Mouse (Mus musculus): ENCODE data around the gene Tmem243. TPM values are rescaled to one million over a fixed set of nuclear protein-coding genes. Genes with fewer than 3 reads are reported as not detected.

The Tmem243 gene
- total RNA-seq, 1 experiment from 2014 or later, result 100 TPM

DNA sequence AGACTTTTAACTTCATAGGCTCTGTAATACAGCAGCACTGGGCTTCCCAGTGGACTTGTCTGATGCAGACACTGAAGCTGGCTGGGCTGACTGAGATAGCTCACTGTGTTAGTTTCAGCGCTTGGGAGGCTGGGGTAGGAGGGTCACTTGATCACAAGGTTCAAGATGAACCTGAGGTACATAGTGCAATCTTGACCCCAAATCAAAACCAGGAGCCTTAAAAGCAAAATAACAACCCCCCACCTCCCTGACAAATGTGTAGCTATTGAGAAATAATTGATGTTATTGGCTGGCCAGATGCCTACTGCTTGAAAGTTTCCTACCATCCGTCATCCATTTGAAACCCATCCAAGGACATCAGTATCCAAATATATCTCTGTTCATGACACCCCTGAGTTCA lies 2.2 kb downstream of the Tmem243 start:
- no peak for ATAC-seq (replicated peaks; ENCODE audit: insufficient number of reproducible peaks, low FRiP score, low TSS enrichment, poor library complexity, severe bottlenecking)

DNA sequence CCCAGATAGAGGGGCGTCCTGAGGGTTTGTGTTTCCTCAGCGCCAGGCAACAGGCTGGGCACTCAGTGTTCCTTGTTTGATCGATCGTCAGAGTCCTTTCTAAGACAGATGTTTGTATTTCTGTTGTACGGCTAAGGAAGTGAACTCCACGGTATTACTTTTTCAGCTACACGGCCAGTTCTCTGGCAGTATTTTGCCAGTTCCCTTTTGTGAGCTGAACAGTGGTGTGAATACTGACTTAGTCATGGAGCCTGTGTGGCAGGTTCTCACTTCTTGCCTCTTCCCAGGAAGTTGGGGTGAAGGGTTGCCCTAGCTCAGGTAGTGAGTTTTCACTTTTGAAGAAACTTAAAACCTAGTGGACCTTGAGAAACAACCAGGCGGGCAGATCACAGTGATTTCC lies 3.5 kb downstream of the Tmem243 start:
- no peak for ATAC-seq (replicated peaks; ENCODE audit: insufficient number of reproducible peaks, low FRiP score, low TSS enrichment, poor library complexity, severe bottlenecking)

- no peak for ATAC-seq (replicated peaks; ENCODE audit: insufficient number of reproducible peaks, low FRiP score, low TSS enrichment, poor library complexity, severe bottlenecking)
Observed at GRCm38 (mm10) chr5:9106806-9107205, 6.3 kb downstream of the Tmem243 start.

DNA sequence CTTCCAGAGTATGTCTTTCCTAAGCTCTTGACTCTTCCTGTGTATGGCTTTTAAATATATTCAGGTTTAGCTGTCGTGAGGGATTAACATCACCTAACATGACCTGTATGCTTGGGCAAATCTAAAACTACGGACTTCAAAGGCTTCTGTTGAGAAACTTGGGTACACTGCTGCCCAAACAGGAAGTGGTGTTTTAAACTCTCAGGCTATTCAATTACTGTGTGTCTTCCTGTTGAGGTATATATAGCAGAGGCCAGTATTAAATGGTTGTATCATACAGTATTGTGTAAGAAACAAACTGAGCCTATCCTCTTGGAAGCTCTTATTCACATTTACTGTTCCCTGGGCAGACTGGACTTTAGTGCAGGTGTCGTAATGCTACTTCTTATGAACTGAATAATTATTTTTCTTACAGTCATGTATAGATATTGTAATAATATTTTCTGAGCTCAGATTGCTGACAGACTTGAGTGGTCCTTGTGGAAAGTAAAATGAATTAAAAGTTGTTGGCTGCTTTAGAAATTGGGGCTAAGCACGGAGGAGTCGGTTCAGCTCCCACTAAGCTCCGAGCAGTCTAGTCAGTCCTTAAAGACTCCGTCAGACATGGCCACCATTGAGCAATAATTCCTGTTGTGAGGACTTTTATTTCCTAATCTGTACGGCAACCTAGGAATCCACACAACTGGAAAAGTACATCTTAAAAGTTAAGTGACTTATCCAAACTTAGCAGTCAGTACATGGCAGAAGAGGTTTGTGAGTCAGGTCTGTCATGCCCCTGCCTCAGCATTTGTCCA lies 7.0 kb downstream of the Tmem243 start:
- ATAC-seq (replicated peaks; ENCODE audit: insufficient number of reproducible peaks, low FRiP score, low TSS enrichment, poor library complexity, severe bottlenecking), result peak; percentile 37; the same call in 1 of the 2 replicates

GRCm38 (mm10) chr5:9108490-9108889 lies 8.0 kb downstream of the Tmem243 start:
- ATAC-seq (replicated peaks; ENCODE audit: insufficient number of reproducible peaks, low FRiP score, low TSS enrichment, poor library complexity, severe bottlenecking), result peak; percentile 25; the same call in 1 of the 2 replicates

- no peak for ATAC-seq (replicated peaks; ENCODE audit: insufficient number of reproducible peaks, low FRiP score, low TSS enrichment, poor library complexity, severe bottlenecking)
Observed at GRCm38 (mm10) chr5:9109582-9109981, 9.1 kb downstream of the Tmem243 start.

DNA sequence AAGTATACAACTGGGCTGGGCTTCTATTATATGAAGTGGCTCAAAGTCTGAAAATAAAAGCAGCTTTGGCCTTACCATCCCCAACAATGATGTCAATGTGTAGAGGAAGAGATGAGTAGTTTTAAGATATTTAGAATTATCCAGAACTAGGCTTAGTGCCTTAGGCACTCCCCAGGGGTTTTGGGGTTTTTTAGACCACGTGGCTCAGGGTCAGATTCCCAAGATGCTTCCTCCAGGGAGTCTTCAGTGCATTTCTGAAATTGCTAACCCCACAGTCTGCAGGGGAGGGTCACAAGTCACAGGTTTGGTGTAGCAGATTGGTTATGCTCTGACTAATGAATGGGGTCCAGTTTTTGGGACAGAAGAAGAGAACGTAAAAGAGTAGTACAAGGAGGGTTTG lies 10.8 kb downstream of the Tmem243 start:
- no peak for ATAC-seq (replicated peaks; ENCODE audit: insufficient number of reproducible peaks, low FRiP score, low TSS enrichment, poor library complexity, severe bottlenecking)

DNA sequence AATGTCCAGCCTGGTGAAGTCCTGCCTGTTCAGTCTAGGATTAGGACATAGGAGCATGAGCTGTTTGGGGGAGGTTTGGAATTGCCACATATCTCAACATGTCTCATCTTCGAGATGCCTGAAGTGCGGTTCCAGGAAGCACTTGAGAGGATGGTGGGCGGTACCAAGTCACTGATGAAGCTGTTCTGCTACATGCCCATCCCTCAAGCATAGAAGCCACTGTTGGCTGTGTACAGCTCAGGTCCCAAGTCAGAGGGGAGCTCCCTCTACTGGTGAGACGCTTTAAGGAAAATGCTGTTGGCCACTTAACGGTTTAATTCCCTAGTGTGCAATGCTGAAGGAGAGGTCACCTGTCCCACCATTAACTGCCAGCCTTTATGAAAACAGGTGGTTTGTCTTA lies 11.3 kb downstream of the Tmem243 start:
- ATAC-seq (replicated peaks; ENCODE audit: insufficient number of reproducible peaks, low FRiP score, low TSS enrichment, poor library complexity, severe bottlenecking), result peak; percentile 72

- no peak for ATAC-seq (replicated peaks; ENCODE audit: insufficient number of reproducible peaks, low FRiP score, low TSS enrichment, poor library complexity, severe bottlenecking)
Observed at GRCm38 (mm10) chr5:9114162-9114561, 13.7 kb downstream of the Tmem243 start.

DNA sequence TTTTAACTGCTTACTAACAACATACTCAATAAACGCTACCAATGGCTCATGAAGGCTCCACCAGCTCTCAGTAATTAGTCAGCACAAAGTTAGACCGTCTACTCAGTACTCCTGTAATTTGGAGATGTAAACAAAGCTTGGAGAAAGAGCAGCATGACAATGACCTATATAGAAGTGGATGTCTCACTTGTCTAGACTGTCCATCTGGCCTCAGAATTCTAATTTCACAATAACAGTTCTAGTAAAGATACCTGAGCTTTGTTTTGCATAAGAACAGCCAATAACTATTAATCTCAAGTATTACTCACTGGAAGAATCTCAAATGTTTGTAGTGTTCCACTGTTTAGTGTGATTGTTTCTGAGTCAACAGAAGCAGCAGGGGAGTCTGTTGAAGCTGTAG lies 23.7 kb downstream of the Tmem243 start:
- no peak for ATAC-seq (replicated peaks; ENCODE audit: insufficient number of reproducible peaks, low FRiP score, low TSS enrichment, poor library complexity, severe bottlenecking)

DNA sequence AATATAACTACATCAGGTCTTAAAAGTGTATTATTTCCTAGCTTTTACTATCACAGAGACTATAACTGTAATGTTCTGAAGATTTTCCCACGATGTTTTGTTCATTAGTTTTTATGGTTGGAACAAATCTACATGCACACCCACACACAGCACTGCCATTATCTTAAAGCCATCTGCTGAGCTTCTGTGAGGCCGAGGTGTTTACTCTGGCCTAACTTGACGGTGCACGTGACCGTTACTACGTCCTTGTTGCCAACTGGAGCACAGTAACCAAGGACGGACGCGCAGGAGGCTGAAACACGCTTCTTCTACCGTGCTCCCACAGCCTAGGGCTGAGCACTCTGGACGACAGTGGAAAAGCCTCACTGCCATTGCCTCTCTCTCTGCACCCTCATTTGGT lies 28.1 kb downstream of the Tmem243 start:
- no peak for ATAC-seq (replicated peaks; ENCODE audit: insufficient number of reproducible peaks, low FRiP score, low TSS enrichment, poor library complexity, severe bottlenecking)

DNA sequence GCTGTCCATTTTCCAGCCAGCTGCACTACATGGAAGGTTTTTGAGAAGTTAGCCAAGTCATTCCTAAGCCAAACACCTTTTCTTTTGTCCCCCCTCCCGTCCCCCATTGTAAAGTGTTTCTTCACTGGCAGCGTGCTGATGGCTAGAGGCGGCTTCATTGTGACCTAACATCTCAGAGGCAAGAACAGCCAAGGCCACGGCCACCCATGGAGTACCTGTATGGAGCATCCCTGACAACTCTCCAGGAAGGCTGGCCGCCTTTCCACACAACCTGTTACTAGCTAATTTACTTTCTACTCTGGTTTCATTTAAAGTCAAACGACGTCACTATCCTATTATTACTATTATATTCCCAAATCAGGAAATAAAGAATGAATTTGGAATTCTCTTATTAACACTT lies 31.3 kb downstream of the Tmem243 start:
- ATAC-seq (replicated peaks; ENCODE audit: insufficient number of reproducible peaks, low FRiP score, low TSS enrichment, poor library complexity, severe bottlenecking), result no peak

DNA sequence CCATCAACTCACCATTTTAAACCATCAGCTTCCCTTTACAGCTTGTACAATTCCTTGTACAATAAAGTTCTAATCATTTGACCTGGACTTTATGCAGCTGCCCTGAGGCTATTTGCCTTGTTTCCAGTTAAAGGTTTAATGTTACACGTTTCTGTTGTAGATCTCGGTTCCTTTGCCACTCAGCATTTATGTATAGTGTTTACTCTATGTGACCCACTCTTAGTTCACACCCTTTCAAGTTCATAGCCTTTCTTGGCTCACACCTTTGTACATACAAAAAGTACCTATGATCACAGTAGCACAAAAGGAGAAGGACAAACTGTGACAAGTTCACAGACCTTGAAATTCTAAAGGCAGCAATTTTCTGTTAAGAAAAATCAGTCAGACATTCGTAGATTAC lies 35.1 kb downstream of the Tmem243 start:
- no peak for ATAC-seq (replicated peaks; ENCODE audit: insufficient number of reproducible peaks, low FRiP score, low TSS enrichment, poor library complexity, severe bottlenecking)

GRCm38 (mm10) chr5:9140724-9141123 lies 40.3 kb downstream of the Tmem243 start:
- no peak for ATAC-seq (replicated peaks; ENCODE audit: insufficient number of reproducible peaks, low FRiP score, low TSS enrichment, poor library complexity, severe bottlenecking)

GRCm38 (mm10) chr5:9142376-9142775 lies 41.9 kb downstream of the Tmem243 start:
- ATAC-seq (replicated peaks; ENCODE audit: insufficient number of reproducible peaks, low FRiP score, low TSS enrichment, poor library complexity, severe bottlenecking), result no peak

DNA sequence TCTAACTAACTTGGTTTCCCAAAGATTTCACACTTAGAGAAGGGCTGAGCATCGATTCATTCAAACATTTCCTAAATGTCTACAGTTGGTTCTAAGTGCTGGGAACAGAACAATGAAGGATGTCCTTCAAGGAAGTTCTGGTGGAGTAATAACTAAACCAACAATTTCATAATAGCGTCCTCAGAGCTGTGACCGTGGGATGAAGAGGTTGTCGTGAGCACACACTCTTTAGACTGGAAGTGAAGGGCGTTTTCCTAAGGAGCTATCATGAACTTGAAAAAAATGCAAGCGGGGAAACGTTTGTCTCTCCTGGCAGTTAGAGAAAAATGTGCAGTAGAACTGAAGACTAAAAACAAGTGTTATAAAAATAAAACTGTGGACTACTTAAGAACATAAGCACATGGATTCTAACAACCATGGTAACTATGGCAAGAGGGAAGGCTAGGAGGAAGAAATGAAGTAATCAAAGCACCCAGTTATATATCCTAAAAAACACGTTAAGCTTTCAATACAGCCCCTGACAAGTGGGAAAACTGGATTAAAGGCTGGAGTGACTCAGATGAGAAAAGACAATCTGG lies 48.9 kb downstream of the Tmem243 start:
- no peak for ATAC-seq (replicated peaks; ENCODE audit: insufficient number of reproducible peaks, low FRiP score, low TSS enrichment, poor library complexity, severe bottlenecking)

DNA sequence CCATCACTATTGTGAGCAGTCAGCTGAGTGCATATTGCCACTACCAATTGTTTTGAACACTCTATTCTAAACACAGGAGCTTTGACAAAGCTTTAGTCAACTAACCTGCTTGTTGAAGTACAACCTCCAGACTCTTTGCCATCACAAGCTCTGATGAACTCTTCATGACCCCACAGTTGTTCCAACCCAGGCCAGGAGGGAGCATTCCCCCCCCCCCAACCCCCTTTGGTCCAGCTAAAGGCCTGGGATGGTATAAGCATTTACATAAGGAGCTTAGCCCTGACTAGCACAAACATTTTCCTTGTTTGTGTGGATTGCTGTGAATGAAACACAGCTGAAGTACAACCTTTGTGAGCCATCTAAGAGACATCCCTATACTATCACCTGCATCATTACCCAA lies 56.3 kb downstream of the Tmem243 start:
- no peak for ATAC-seq (replicated peaks; ENCODE audit: insufficient number of reproducible peaks, low FRiP score, low TSS enrichment, poor library complexity, severe bottlenecking)

DNA sequence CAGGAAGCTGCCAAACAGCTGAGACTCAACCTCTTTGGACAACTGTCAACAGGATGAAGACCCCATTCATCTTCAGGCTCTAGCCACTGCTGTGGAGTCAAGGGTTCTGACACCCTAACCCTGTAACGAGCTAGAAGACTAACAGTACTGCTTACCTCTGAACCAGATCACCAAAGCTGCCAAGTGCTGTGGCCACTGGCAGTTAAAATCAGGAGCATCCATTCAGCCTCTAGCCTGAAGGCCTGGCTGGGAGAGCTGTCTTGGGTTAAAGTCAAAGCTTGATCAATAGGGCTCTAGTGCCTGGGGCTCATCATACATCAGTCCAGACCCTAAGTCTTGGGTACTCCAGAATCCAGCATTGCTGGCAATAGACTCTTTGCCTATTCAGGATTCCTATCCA lies 56.9 kb downstream of the Tmem243 start:
- no peak for ATAC-seq (replicated peaks; ENCODE audit: insufficient number of reproducible peaks, low FRiP score, low TSS enrichment, poor library complexity, severe bottlenecking)

- ATAC-seq (replicated peaks; ENCODE audit: insufficient number of reproducible peaks, low FRiP score, low TSS enrichment, poor library complexity, severe bottlenecking), result no peak; the same call in 1 of the 2 replicates
Observed at GRCm38 (mm10) chr5:9160831-9161455, 60.5 kb downstream of the Tmem243 start.

- ATAC-seq (replicated peaks; ENCODE audit: insufficient number of reproducible peaks, low FRiP score, low TSS enrichment, poor library complexity, severe bottlenecking), result peak; percentile 81
Observed at GRCm38 (mm10) chr5:9161456-9162041, 61.1 kb downstream of the Tmem243 start, which contains the start of gene Dmtf1. Dmtf1 (minus strand) TSS chr5:9161776.
